Mouse (Mus musculus) liver, embryonic 14.5 days (tissue): Measurements from ENCODE around the gene Zp2. TPM values are rescaled to one million over a fixed set of nuclear protein-coding genes. Genes with fewer than 3 reads are reported as not detected.

Experiments used
- ATAC-seq: fragments of 200-750 bp; cut with Nextera tagmentation; 2 replicates; pipeline ENCODE4 v1.8.0; 2017; ENCODE audit warnings: moderate number of reproducible peaks, mild to moderate bottlenecking, moderate library complexity; ENCODE audit not compliant: insufficient read depth
- DNase-seq, 3 experiments: peaks; one replicate each; pipeline ENCODE4 v3.0.0-alpha.2; 2012 to 2013; ENCODE audit warnings: low read depth in 3 of 3, low spot score in 3 of 3
- H3K27ac ChIP-seq: fragments of 300-500 bp; sonication (generic); 2 replicates; pipeline ENCODE4 v1.5.1; 2014; ENCODE audit warnings: moderate library complexity, mild to moderate bottlenecking, control low read depth, inconsistent platforms
- H3K27me3 ChIP-seq: fragments of 300-500 bp; sonication (generic); 2 replicates; pipeline ENCODE4 v1.6.1; 2014; ENCODE audit warnings: mild to moderate bottlenecking, low read length, moderate library complexity; ENCODE audit not compliant: control insufficient read depth, insufficient read depth
- H3K36me3 ChIP-seq: fragments of 300-500 bp; sonication (generic); replicated peaks from 2 replicates; pipeline ENCODE4 v1.6.1; 2014; ENCODE audit warnings: low read depth; ENCODE audit not compliant: control insufficient read depth, insufficient read depth
- H3K4me1 ChIP-seq, 2 experiments: fragments of 200-500 bp in 1 of 2; fragments of 300-500 bp in 1 of 2; sonication (generic) in 1 of 2; replicated peaks; 2 replicates each; pipeline ENCODE4 v1.6.1; 2012 to 2014; ENCODE audit warnings: antibody characterized with exemption in 1 of 2, inconsistent platforms in 1 of 2, low read length in 1 of 2; ENCODE audit not compliant: control insufficient read depth in 2 of 2, insufficient read depth in 2 of 2
- H3K4me2 ChIP-seq: fragments of 300-500 bp; sonication (generic); 2 replicates; pipeline ENCODE4 v1.6.1; 2014; ENCODE audit warnings: low read depth, mild to moderate bottlenecking, control low read depth, moderate library complexity
- H3K4me3 ChIP-seq, 2 experiments: fragments of 200-500 bp in 1 of 2; fragments of 300-500 bp in 1 of 2; sonication (generic) in 1 of 2; 2 replicates each; pipeline ENCODE4 v1.5.1; 2012 to 2014; ENCODE audit warnings: low read depth in 2 of 2, low read length in 2 of 2, mild to moderate bottlenecking in 2 of 2, control low read depth in 1 of 2, inconsistent platforms in 1 of 2, moderate library complexity in 1 of 2; ENCODE audit not compliant: insufficient read depth in 1 of 2
- H3K9ac ChIP-seq: fragments of 300-500 bp; sonication (generic); replicated peaks from 2 replicates; pipeline ENCODE4 v1.6.1; 2014; ENCODE audit warnings: mild to moderate bottlenecking, control low read depth, moderate library complexity
- H3K9me3 ChIP-seq: fragments of 300-500 bp; sonication (generic); 2 replicates; pipeline ENCODE4 v1.6.1; 2016; ENCODE audit warnings: low read length, mixed read lengths; ENCODE audit not compliant: control insufficient read depth
- CTCF ChIP-seq: IDR thresholded peaks from 2 replicates; pipeline ENCODE4 v1.5.1; 2016; ENCODE audit warnings: antibody characterized with exemption, low read depth, control low read depth
- EP300 ChIP-seq: IDR thresholded peaks from 2 replicates; pipeline ENCODE4 v1.6.1; 2016; ENCODE audit warnings: antibody characterized with exemption, low read depth
- WGBS: fragments of 180-500 bp; shearing (Covaris S2); extraction: QIAGEN DNeasy Blood & Tissue Kit; methylation state at CpG from one replicate; pipeline ENCODE4 v1.1.7; 2014; ENCODE audit not compliant: insufficient replicate concordance; 5-methylcytosine and 5-hydroxymethylcytosine counted together
- polyA plus RNA-seq, 2 experiments: library from polyadenylated mRNA; depleted of rRNA in 1 of 2; stranded (reverse) in 1 of 2; unstranded in 1 of 2; fragments of >200 nt; fragmentation: Nextera tagmentation in 1 of 2; extraction: Ambion mirVana in 1 of 2; gene quantifications; 2 replicates each; pipeline versions ENCODE4 v1.2.1 to v1.2.3; 2012 to 2014

Zp2 gene
- not detected in 2 replicates for polyA plus RNA-seq (2012; rRNA removed)
- not detected in 2 replicates for polyA plus RNA-seq (2014; fragmentation: Nextera tagmentation; extraction: Ambion mirVana)

DNA sequence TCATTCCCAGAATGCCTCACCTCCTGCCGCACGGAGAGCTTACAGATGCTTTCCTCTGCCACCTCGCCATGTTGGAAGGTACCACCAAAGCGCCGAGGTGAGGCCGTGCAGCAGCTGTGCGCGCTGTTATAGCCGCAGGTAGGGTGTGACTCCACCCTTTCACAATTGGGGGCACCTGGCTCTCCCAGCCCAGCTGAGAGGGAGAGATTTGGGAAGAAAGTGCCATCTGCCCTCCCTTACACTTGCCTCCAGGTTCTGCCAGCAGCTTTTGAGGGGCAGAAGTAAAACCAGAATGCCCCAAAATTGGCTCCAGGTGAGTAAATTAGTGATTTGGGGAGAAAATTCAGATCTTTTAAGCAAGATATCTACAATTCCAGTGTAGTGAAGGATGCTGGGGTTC lies at the start of gene Zp2:
TSS of gene Zp2 (minus strand) at position 101 of the 400 bp plus-strand sequence.
- Histone ChIP-seq H3K9me3 (no peaks in the 10 kb centered on the region), H3K36me3 (no peaks in the 10 kb centered on the region), H3K4me2 (no peak within 1 kb of the TSS), H3K4me3 (no peak within 1 kb of the TSS), H3K9ac (no peak within 1 kb of the TSS), H3K27ac (no peak within 1 kb of the TSS), H3K27me3 (no peaks in the 10 kb centered on the region), H3K4me1 (peaks cover 0 to 4% of the 10 kb centered on the region in 2 experiments; a peak in 2 of 4 replicates)
- TF ChIP-seq EP300 = no peak
- no peak for TF ChIP-seq CTCF
- 57% methylated on average over 9 of the region's 9 CpGs for WGBS
- no peak for ATAC-seq
- no peak for DNase-seq

DNA sequence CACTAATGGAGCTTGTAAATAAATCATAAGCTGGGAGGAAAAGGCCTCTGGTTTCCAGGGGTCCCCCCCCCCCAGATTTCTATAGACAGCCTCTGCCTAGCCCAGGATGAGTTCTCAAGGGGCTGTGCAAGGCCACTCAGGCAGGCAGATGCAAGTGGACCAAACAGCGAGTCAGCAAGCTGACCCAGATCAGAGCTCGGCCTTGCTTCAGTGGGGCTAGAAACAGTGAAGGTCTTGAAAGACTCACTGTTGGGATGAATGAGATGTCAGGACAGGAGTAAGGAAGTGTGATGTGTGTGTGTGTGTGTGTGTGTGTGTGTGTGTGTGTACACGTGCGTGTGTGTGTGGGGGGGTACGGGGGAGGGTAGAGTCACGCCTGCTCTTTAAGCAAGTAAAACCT lies 47.7 kb upstream of the Zp2 start:
- TF ChIP-seq CTCF (no peak), EP300 (no peak)
- Histone ChIP-seq H3K4me2 (no peak overlapping the region), H3K36me3 (no peaks in the 10 kb centered on the region), H3K27me3 (no peaks in the 10 kb centered on the region), H3K9ac (no peak overlapping the region), H3K4me3 (no peak overlapping the region), H3K4me1 (0 out of 4 replicates have a peak, but pooled peaks cover 0 to 2% of the 10 kb centered on the region in 2 experiments), H3K27ac (no peak overlapping the region), H3K9me3 (no peaks in the 10 kb centered on the region)
- DNase-seq (no peak), ATAC-seq (no peak)
- 67% methylated on average over 6 of the region's 6 CpGs for WGBS

DNA sequence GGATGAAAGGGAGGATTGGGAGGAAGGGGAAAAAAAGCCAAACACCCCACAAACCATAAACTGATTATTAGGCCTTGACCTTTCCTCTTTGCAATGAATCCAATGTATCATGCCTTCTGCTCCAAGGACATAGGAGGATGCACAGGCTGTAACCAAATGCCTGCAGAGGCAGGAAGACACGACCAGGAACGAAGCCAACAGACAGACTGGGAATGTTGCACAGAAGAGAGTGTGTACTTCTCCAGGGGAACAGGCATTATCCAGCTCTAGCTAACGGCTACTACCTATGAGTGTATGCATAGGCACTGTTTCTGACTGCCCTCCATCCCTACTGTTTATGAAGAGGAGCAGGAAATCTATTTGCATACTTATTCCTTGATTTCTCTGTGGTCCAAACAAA lies 47.1 kb upstream of the Zp2 start:
- no peak overlapping the region for H3K27ac ChIP-seq
- H3K4me2 ChIP-seq = no peak overlapping the region
- WGBS = 37% methylated on average over 3 of the region's 3 CpGs
- no peak overlapping the region for H3K9ac ChIP-seq
- H3K27me3 ChIP-seq = no peaks in the 10 kb centered on the region
- H3K36me3 ChIP-seq = no peaks in the 10 kb centered on the region
- no peaks in the 10 kb centered on the region for H3K9me3 ChIP-seq
- H3K4me3 ChIP-seq = no peak overlapping the region
- TF ChIP-seq CTCF (no peak), EP300 (no peak)
- DNase-seq (no peak), ATAC-seq (no peak)
- H3K4me1 ChIP-seq = 0 out of 4 replicates have a peak, but pooled peaks cover 0 to 2% of the 10 kb centered on the region in 2 experiments

DNA sequence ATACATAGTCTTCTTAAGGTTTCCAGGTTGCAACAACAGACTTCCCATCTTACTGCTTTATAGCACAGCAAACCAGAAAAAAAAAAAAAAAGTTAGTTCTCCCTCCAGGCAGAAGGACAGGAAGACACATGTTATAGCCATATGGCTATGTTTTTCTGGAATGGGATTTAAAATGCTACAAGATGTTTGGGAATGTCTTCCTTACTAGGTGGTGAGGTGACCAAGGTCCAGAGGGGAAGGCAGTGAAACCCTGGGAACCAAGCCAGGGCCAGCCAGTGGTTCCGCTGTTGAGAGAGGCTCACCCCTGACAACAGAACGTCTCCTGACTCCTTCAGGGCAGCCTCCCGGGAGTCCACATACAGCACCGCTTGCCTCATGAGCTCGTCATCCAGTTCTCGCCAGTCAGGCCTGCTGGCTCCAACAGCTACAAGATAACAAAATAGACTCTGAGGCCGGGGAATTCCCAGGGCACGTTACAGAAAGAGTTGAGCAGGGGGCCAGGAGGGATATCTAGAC lies 45.1 kb upstream of the Zp2 start:
- no peak overlapping the region for H3K4me3 ChIP-seq
- TF ChIP-seq CTCF (no peak), EP300 (no peak)
- no peak overlapping the region for H3K4me2 ChIP-seq
- WGBS = 53% methylated on average over 8 of the region's 8 CpGs
- H3K4me1 ChIP-seq = peaks cover 0 to 5% of the 10 kb centered on the region in 2 experiments; a peak in 1 of 4 replicates
- no peaks in the 10 kb centered on the region for H3K36me3 ChIP-seq
- H3K27ac ChIP-seq = no peak overlapping the region
- ATAC-seq = no peak
- H3K9ac ChIP-seq = no peak overlapping the region
- no peaks in the 10 kb centered on the region for H3K9me3 ChIP-seq
- no peak for DNase-seq
- no peaks in the 10 kb centered on the region for H3K27me3 ChIP-seq

DNA sequence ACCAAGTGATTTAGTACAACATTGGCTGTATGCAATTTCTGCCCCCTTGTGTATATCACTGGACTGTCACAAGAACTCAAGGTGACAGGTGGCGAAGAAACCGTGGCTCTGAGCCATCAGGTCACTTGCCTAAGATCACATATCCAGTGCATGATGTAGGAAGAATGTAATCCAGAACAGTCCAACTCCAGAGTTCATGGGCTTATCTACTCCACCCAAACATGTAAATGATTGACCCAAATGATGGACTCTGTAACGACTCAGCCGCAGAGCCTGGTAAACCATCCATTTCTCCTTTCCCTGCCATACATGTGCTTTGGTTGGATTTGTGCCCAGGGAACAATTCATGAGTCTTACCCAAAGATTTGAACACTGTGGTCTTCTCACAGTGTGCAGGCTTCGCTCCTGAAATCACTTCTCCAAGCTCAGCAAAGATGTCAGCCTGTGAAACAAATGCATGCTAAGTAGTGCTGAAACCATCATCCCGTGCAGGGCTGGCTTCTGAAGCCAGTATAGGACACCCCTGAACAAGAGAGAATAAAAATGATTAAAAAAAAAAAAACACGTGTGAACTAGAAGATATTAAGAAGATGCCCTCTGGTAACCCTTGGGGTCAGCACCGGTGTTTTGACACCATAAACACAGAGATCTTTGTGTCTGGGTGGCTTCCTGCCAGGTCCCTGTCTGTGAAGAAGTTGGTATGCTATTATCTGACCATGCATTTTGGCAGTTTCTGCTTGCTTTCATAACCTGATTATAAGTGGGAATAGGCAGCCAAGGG lies 44.5 kb upstream of the Zp2 start:
- Histone ChIP-seq H3K4me3 (no peak overlapping the region), H3K27me3 (no peaks in the 10 kb centered on the region), H3K27ac (no peak overlapping the region), H3K4me2 (no peak overlapping the region), H3K9ac (no peak overlapping the region), H3K4me1 (peaks cover 0 to 5% of the 10 kb centered on the region in 2 experiments; a peak in 1 of 4 replicates), H3K9me3 (no peaks in the 10 kb centered on the region), H3K36me3 (no peaks in the 10 kb centered on the region)
- WGBS = 62% methylated on average over 8 of the region's 8 CpGs
- ATAC-seq (peak; percentile 70), DNase-seq (no peak)
- TF ChIP-seq CTCF = no peak
- no peak for TF ChIP-seq EP300
